Mouse (Mus musculus): ENCODE measurements around the gene Zswim3.

Gene Zswim3

GRCm38 (mm10) chr2:164804533-164805331 lies at the start of gene Zswim3, which contains the start of gene Acot8:
Gene Zswim3 (plus strand): TSS chr2:164805098.
Gene Acot8 (minus strand): TSS chr2:164804882.
- peak; percentile 99 for DNase-seq (ENCODE audit: low spot score in 2 of 2)

DNA sequence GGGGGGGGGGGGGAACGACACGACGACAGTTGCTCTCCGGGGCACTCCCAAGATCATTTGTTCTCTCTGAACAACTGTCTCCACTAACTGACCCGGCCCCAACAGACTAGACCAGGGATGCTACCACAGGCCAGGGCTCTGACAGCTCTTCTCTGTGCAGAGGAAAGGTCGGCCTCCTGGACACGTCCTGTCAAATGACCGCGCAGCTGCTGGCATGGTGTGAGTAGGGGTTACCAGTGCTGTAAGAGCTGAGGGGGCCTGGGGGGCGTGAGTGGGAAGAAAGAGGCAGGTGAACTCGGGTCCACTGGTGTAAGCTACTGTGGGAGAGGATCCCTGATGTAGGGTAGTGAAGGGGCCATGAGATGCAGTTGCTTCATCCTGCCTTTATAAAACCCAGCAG lies 47.1 kb upstream of the Zswim3 start:
- DNase-seq (ENCODE audit: low spot score in 2 of 2) = no peak

DNA sequence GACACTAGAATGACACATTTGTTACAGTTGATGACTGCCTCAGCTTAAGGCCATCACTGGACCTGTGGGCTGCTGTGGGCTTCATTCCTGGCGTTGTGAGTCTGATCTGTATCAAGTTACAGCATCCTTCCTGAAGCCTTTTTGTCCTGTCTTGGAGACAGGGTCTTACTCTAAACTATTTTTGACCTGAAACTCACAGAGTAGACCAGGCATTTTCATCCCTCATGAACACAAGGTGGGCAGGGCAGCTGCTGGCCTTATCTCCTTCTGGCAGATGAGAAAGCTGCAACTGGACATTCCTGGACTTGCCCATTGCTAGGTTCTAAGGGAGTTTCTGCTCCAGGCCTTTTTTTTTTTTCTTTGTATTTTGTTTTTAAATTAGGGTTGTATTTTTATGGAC lies 46.2 kb upstream of the Zswim3 start:
- DNase-seq (ENCODE audit: low spot score in 2 of 2) = no peak

GRCm38 (mm10) chr2:164760059-164760833 lies 44.7 kb upstream of the Zswim3 start:
- DNase-seq (ENCODE audit: low spot score in 2 of 2) = no peak

DNA sequence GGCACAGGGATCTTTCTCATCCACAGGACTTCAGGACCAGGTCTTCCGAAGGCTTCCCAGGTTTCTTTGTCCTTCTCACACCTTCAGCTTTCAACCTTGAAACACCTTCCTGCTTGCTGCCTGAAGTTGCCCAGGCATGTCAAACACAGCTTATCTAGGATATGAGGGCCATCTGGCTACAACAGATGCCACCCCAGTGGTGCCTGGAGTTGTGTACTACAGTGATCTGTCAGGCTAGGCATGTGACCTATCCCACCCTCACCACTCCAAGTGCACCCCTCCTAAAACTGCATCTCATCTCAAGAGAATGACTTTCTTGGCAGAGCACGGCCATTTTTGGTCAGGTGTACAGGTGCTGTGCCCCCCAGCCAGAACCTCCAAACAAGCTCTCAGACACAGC lies 43.4 kb upstream of the Zswim3 start:
- DNase-seq (ENCODE audit: low spot score in 2 of 2) = no peak

DNA sequence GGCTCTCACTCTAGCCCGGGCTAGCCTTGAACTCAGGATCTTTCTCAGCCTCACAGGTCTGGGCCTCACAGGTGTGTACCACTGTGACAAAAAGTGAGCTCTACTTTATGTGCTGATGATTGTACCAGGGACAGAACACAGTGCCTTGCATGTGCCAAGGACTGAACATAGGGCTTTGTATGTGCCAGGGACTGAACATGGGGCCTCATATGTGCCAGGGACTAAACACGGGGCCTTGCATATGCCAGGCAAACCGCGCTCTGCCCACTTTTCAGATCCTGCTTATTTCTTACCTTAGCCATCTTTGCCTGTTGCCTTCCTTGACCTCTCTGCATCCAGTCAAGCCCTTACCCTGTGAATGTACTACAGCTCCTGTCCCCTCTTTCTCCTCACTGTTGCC lies 42.9 kb upstream of the Zswim3 start:
- no peak for DNase-seq (ENCODE audit: low spot score in 2 of 2)

DNA sequence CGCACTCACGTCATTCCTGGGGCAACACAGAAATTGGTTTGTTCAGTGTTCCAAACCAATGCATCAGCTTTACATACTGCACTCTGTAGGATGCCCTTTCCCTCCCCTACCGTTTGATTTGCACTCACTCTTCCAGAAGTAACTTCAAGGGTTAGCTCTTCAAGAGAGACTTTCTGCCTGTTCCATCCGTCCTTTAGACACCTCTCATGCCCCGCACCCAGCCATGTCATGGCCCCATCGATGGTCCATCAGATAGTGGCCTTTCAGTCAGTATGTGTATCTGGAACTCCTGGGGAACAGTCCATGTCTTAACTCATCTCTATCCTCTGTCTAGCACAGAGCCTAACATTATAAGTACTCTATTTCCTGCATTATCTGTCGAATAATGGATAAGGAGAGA lies 42.3 kb upstream of the Zswim3 start:
- DNase-seq (ENCODE audit: low spot score in 2 of 2) = no peak

- peak in 1 of 2 experiments; percentile 54 for DNase-seq (ENCODE audit: low spot score in 2 of 2)
Observed at GRCm38 (mm10) chr2:164765841-164766240, 39.1 kb upstream of the Zswim3 start.

DNA sequence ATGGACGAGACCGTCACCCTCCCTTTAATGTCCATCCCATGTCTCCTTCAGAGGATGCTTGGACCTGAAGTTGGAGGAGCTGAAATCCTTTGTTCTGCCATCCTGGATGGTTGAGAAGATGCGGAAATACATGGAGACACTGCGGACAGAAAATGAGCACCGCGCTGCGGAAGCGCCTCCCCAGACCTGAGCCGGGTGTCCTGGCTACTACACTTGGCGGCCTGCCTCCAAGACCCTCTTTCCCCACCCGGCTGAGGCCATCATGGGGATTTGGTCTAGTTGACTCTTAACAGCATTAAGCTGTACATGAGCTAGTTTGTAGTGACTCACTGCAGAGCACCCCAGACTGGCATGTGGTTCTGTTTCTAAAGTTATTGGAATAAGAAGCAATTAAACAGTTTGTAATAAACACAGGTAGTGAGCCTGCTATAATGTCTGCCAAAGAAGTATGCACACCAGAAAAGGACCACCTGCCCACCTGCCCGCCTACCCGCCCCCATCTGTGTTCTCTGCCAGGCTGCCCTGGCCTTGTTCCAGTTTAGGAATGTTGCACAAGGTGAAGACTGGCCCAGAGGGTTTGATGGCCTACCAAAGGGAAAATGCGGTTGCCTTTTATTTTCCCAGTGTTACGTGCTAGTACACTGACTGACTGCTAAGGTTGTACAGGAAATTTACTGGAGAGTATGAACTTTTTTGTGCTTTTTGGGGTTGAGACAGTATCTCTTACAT lies 36.9 kb upstream of the Zswim3 start:
- no peak for DNase-seq (ENCODE audit: low spot score in 2 of 2)

- DNase-seq (ENCODE audit: low spot score in 2 of 2) = peak; percentile 99 to 100
Observed at GRCm38 (mm10) chr2:164769258-164770037, 35.5 kb upstream of the Zswim3 start, which contains the start of gene Ube2c. Gene Ube2c (plus strand): TSS chr2:164769898.

DNA sequence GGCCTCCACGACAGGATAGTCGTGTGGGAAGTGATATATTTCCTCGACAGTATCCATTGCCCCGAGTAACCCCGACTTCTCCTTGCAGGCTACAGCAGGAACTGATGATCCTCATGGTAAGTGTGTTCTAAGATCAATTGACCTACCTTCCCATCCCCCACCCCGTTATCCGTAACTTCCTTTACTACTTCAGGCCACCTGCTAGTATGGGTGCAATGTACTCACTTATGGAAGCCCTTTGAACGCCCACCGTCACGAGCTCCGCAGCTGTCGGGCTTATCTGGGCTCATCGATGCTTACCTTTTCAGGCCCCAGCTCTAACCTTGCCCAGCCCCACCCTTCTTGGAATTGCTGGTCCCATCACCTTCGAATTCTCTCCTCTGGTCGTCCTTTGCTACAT lies 34.6 kb upstream of the Zswim3 start:
- DNase-seq (ENCODE audit: low spot score in 2 of 2) = no peak

DNA sequence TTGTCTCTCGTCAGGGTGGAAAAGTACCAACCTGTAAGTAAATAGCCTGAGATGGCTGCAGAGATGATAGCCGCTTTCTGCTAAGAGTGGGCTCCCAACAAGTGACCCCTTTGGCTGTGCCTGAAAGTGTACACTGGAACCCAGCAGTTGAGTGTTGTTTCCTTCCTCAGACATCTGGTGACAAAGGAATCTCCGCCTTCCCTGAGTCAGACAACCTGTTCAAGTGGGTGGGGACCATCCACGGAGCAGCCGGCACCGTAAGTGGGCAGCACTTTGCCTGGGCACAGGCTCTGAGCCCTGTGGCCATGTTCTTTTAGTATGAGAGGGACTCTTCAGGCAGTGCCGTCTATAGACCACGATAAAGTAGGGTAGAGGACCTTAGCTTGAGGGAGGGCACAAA lies 33.8 kb upstream of the Zswim3 start:
- DNase-seq (ENCODE audit: low spot score in 2 of 2) = no peak

DNA sequence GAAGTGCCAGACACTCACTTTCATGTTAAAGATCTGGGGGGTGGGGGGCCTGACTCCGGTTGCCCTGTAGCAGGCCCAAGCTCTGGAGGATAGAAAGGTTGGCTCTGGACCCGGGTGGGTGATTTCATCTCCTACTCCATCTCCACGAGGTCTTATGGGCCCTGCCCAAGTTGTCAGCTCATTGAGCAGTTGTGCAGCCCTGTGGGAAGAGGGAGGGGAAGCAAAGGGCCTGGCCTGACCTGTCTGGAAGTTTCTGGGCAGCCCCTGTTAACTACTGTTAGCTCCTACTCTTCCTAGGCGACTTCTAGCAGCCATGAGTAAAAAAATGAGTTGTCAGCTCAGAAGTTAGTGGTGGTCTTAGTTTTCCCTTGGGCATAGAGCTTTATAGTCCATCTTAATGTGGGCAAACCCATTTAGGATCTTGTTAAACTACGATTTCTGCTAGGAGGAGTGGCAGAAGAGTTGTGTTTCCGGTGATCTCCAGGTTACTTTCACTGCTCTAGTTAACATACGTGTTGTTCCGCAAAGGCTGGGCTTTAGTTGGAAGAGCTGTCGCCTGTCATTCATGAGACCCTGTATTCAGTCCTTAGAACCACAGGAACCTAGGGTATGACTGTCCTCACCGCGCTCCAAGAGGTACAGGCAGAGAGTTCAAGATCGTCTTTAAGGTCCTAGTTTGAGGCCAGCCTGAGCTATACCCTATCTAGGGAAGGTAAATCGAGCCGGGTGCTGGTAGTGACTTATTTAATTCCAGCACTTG lies 31.5 kb upstream of the Zswim3 start:
- DNase-seq (ENCODE audit: low spot score in 2 of 2) = no peak

GRCm38 (mm10) chr2:164773989-164774364 lies 30.9 kb upstream of the Zswim3 start:
- no peak for DNase-seq (ENCODE audit: low spot score in 2 of 2)

DNA sequence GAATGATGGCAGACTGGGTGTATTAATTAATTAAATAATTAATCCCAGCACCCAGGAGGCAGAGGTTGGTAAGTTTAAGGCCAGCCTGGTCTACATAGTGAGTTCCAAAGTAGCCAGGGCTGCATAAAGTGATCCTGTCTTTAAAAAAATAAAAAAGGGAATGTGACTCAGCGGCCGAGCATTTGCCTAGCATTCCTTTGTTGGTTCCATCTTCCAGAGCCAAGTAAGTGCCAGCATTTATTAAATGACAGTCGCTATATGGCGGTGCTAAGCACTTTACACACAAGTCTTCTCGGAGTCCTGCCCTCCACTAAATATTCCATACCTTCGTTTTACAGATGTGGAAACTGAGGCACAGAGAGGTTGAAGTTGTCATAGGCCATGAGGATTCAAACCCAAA lies 28.8 kb upstream of the Zswim3 start:
- no peak for DNase-seq (ENCODE audit: low spot score in 2 of 2)

- DNase-seq (ENCODE audit: low spot score in 2 of 2) = no peak
Observed at GRCm38 (mm10) chr2:164776801-164777200, 28.1 kb upstream of the Zswim3 start.

DNA sequence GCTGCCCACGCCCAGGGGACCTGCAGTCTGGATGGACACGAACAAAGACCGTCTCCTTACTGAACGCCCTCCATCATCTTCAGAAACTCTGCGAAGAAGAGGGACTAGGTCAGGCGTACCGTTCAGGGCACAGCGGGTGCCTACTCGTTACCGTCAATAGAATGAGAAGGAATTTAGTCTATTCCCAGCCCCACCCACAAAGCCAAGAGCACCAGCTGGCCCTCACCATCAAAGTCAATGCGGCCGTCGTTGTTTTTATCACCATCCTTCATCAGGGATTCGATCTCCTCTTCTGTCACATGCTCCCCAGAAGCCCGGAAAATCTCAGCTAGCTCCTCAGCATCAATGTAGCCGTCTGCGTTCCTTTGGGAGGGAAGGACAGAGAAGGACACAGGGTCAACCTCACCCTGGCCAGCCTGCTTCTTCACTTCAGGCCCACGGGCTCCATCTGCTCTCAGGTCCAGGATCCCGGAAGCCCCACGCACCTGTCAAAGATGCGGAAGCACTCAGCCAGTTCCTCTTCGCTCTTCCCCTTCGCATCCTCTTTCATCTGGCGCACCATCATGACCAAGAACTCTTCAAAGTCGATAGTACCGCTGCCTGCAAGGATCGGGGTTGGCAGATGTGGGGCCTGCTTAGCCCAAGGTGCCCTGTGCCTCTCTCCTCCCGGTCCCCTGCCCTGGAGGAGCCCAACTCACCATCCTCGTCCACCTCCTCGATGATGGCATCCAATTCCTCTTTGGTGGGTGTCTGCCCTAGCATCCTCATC lies 27.5 kb upstream of the Zswim3 start:
- DNase-seq (ENCODE audit: low spot score in 2 of 2) = no peak

- DNase-seq (ENCODE audit: low spot score in 2 of 2) = no peak
Observed at GRCm38 (mm10) chr2:164778015-164778287, 26.9 kb upstream of the Zswim3 start.

DNA sequence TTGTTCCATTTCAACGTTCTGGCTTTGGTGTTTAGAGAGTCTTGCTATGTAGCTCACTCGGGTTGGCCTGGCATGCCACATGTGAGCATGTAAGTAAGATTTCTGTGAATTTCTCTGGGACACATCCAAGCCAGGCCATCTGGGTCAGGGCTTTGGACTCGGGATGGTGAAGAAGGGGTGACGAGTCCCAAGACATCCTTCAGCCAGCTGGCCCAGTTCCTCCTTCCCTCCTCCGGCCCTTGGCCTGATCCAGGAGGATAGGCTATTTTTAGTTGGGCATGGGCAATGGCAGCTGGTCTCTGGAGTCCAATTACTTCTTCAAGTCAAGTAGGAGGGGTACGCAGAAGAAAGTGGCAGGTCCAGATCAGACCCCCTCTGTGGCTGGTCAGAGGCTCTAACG lies 26.1 kb upstream of the Zswim3 start:
- no peak for DNase-seq (ENCODE audit: low spot score in 2 of 2)

DNA sequence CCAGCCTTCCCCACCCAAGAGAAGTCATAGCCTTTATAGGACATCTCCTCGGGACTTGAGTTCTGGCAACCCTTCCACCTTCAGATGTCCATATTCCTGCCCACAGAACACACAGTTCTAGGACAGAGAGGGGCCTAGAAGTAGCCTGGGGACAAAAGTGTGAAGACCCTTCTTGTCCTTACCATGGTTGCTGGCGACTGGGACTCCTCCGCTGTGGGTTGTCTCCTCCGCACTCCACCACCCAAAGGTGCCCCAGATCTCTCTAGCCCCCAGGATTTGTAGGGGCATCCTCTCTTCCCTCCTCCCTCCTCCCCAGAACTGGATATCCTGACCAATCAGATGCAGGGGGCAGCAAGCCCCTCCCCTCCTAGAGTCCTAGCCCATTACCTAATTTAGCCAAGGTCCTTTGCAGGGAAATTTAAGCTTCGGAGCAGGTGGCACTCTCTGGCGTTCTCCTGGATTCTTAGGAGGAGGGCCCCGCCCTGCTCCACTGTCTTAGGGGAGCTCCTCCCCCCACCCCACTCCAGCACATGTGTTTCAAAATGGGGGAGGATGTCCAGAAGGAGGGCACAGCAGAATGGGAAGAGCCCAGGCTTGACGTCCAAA lies 25.3 kb upstream of the Zswim3 start, which contains the start of gene Tnnc2:
TSS of gene Tnnc2 (minus strand) at position 487 of the 606 bp plus-strand sequence.
- no peak for DNase-seq (ENCODE audit: low spot score in 2 of 2)

Data from right cerebral cortex, postnatal 10 days (tissue).